Mouse (Mus musculus) mouse embryonic stem cell (cell line): Measurements from ENCODE around the gene Supt20.
"Not testable (repeated sequence)": the region's sequence is repeated elsewhere in the genome, so short reads cannot be mapped to it uniquely, and the experiment has no call there.

Experiments used
- in situ Hi-C, 2 experiments: fragments of 300-500 bp; cut with MboI; formaldehyde crosslinking; loops; 1 replicate in 1 of 2; 3 replicates in 1 of 2; pipeline ENCODE4 v1.14.3; 2019 to 2020; ENCODE audit warnings: low sequenced_read_pairs in 2 of 2, low pct_unique_long_range_greater_than_20kb in 1 of 2, mixed read lengths in 1 of 2; ENCODE audit not compliant: unreplicated experiment in 1 of 2

Supt20 gene

DNA sequence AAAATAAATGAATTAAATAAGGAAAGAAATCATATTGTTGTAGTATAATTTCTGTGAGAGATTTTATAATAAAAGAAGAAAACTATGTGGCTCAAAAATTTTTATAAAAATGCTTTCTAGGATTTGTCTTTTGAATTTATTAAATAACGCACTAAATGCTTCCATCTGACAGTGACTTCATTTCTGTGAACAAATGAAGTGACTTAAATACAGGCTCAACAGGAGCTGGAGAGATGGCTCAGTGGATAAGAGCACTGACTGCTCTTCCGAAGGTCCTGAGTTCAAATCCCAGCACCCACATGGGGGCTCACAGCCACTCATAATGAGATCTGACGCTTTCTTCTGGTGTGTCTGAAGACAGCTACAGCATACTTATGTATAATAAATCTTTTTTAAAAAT, 7.4 kb upstream of the Supt20 start:
- in situ Hi-C loops = no loop called here

DNA sequence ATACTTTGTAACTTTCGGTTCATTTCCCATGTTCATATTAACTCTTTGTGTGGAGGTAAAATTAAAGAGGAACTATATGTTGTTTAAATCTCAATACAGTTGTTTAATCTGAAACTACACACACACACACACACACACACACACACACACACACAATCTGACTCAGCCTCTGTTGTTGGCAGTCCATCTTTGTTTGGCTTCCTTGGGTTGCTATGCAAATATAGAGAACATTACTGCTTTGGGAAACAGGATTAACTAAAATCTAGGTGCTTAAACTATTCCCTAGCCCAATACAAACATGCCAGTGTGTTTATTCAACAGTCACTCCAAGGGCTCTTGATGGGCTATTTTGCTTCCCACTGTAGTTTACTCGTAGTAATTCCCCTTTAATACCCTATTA, 5.4 kb upstream of the Supt20 start:
- in situ Hi-C loops = no loop called here

DNA sequence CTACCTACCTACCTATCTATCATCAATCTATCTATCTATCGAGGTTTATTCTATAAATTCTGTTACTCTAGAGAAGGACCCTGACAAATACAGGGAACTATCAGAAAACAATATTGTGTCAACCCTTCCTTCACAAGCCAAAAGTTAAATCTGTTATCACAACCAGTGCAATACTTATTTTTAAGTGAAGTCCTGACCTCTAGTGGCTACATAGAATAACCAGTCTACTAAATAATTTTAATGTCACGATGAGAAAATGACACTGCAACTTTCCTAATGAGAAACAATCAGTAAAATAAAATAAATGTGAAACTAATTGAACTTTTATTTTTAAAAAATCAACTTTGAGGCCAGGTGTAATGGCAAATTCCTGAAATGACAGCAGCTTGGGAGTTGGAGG, 3.5 kb upstream of the Supt20 start:
- in situ Hi-C loops = no loop called here

DNA sequence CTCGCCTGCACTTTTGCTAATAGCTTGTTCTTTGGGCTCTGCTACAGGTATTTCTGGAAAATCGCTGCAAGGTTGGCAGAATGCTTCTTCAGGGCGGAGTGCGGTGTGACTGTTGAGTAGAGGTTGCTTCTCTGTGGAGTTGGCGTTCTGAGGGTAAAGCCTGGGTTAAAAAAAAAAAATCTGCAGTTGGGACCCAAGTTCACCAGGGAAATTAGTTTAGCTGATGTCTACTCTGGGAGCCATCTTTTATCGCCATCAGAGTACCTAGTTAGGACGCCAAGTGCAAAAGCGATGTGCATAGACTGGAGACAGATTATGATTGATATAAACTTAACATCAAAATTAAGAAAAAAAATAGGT, 429 bp downstream of the Supt20 start:
- in situ Hi-C loops = no loop called here

DNA sequence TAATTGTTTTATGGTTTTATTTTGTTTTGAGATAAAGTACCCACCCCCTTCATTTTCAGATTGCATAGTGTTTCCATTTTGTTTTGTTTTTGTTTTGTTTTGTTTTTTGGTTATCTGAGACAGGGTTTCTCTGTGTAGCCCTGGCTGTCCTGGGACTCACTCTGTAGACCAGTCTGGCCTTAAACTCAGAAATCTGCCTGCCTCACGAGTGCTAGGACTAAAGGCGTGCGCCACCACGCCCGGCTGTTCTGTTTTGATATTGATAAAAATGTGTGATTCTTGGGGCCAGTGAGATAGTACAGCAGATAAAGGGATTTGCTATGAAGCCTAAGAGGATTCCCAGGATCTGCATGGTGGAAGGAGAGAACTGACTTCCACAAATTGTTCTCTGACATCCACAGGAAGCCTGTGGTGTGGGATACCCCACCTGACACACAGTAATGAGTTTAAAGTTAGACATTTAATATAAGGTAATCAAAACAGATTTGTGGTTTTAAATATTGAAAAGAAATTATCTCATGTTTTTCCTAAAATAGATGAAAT, 7.2 kb downstream of the Supt20 start:
- in situ Hi-C loops = loop anchor here in 1 of 2 experiments (5.0 kb wide), 1 partner anchor 32 kb away; no protein-coding TSS in a partner anchor

DNA sequence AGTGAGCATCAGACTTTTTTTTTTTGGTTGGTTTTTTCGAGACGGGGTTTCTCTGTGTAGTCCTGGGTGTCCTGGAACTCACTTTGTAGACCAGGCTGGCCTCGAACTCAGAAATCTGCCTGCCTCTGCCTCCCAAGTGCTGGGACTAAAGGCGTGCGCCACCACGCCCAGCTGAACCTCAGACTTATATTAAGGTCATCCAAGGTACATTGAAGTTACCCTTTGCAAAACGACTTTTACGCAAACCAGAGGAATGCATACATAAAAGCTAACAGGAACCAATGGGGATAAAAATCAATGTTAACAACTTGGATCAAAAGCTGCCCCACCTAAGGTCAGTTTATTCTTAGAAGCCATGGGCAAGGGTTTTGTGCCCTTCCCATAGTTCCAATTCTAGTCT, 11.5 kb downstream of the Supt20 start:
- in situ Hi-C loops = not testable (repeated sequence)

DNA sequence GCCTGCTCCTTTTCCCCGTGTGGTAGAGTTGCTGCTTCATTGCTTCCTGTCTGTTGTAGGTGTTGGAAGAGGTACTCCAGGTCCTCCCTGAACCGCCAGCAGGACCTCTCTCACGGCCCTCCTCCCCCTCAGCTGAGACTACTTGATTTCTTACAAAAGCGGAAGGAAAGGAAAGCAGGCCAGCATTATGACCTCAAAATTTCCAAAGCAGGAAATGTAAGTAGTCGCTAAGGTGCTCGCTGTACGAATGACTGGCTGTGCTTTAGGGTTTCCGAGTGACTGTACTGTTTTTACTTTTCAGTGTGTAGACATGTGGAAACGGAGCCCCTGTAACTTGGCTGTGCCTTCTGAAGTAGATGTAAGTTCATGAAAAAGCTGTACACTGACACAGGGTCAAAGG, 16.4 kb downstream of the Supt20 start:
- in situ Hi-C loops = no loop called here

DNA sequence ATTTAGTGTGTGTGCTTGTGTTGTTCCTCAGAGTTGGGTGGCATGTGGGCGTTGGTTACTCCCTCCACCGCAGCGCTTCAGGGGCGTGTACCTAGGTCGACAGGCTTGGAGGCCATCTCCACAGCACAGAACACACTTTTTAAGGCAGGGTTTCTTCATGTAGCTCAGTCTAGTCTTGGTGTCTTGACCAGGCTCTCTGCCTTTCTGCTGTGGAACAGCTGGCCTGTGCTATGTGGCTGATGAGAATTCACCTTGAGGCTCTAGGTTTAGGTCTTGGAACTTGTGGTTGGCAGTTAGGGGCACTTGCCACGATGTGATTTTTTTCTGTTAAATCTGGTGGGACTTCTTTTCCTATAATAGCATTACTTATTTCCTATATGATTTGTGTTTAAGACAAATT, 21.6 kb downstream of the Supt20 start, which contains the start of gene Gm21958:
Gm21958 (minus strand) TSS at position 101 of the 400 bp plus-strand sequence.
- in situ Hi-C loops = no loop called here

DNA sequence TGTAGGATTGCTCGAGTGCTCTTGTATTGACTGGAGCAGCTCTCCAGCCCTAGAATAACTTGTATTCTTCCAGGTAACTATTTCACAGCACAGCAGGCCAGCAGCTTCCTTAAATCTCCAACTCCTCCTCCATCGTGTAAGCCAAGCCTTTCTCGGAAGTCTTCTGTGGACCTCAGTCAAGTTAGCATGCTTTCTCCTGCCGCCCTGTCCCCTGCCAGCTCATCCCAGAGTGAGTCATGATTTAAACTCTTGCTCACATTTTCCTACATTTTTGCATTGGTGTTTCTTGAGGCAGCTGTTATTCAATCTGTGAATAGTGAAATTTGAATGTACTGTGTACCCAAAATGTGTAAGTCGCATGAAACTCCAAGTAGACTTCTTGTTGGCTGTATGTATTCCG, 22.9 kb downstream of the Supt20 start:
- in situ Hi-C loops = no loop called here

DNA sequence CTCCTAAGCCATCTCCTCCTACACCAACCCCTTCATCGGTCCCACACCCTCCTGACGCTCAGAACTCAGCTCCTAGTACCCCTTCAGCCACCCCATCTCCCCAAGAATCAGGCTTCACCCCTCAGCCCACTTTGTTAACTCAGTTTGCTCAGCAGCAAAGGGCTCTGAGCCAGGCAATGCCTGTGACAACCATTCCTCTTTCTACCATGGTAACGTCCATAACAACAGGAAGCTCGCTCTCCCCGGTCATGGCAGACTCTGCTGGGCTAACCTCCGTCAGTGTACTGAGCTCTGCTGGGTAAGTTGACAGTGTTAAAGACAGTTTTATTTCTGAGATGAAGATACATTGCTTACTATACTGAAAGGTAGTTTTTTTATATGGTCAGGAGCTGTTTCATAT, 24.7 kb downstream of the Supt20 start:
- in situ Hi-C loops = no loop called here

DNA sequence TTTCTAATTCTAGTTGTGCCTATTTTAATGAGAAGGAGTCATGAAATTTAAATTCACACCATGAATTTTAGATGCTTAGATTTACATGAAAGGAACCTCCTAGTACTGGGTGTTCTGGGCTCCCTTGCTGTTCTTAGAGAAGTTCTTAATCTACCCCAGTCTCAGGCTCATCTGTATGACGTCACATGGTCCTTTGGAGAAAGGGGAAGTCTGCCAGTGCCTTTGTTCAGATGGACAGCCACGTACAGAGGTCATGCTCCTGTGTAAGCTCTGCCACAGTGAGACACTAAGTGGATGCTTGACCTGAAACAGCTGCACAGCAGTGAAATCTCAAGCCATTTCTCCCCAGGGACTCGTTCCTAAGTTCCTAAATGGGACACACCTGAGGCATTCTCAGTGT, 26.3 kb downstream of the Supt20 start:
- in situ Hi-C loops = no loop called here

DNA sequence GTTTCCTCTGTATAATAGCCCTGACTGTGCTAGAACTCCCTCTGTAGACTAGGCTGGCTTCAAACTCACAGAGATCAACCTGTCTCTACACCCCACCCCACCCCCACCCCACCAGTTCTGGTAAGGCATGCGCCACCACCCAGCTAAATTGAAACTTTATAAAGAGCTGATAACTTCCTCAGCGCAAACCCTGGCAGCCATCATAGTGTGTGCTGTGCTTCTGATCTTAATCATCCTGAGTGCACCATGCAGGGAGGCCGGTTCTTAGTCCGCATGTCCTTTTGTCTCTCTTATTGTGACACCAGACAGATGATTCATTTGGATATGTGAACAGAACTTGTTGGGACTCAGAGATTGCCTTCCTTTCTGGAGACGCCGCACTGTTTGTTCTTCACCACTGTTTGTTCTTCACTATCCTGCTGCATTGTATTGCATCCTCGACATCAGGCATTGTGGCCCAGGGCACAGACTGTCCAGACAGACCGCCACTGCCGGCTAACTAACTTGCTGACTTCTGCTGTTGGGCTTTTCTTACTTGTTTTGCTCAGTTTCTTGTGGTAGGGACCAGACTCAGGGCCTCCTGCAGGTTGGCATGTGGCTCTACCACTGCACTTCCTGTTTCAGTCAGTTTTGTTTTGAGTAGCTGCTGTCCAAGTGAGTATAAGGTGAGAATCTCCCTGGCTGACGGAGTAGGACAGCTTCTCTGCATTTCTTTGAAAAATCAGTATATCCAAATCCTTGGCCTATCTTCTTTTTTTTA, 31.3 kb downstream of the Supt20 start:
- in situ Hi-C loops = no loop called here

DNA sequence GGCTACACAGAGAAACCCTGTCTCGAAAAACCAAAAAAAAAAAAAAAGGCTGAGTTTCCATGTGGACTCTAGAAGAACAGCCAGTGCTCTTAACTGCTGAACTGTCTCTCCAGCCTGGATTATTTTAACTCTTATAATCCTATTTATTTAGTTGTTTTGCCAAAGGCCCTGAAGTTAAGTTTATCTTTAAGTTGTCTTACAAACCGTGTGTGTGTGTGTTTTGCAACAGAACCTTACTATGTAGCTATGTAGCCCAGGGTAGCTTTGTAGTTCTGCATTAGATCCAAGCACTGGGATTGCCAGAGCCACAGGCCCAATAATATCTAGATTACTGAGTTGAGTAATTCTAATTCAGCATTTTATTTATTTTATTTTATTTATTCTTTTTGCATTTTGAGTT, 32.7 kb downstream of the Supt20 start:
- in situ Hi-C loops = no loop called here

DNA sequence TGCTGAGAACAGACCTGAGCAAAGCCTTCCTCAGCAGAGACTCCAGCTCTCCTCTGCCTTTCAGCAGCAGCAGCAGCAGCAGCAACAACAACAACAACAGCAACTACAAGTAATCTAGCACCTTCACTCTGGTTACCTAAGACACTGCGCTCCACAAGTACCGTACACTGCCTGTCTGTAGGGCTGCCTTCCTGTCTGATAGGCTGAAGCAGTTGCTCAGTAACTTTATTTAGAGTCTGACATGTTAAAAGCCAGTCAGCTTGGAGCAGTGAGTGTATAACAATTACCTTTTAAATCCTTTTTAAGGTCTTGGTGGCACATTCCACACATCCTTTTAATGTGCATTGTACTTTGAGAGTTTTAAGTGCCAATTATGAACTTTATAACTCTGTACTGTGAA, 35.0 kb downstream of the Supt20 start:
- in situ Hi-C loops = no loop called here

DNA sequence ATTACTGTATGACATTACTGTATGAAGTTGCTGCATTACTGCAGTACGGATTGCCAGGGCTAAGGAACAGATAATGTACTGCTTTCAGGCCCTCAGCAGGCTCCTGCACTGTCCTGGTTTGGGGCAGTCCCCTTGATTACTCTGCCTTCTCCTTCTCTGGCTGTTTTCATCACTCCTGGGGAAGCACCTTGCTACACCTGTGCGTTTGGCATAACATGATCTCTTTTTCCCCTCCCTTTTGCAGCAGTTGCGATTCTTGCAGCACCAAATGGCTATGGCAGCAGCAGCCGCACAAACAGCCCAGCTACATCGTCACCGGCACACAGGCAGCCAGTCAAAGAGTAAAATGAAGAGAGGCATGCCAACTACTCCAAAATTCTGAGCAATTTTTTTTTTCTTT, 35.5 kb downstream of the Supt20 start:
- in situ Hi-C loops = no loop called here

DNA sequence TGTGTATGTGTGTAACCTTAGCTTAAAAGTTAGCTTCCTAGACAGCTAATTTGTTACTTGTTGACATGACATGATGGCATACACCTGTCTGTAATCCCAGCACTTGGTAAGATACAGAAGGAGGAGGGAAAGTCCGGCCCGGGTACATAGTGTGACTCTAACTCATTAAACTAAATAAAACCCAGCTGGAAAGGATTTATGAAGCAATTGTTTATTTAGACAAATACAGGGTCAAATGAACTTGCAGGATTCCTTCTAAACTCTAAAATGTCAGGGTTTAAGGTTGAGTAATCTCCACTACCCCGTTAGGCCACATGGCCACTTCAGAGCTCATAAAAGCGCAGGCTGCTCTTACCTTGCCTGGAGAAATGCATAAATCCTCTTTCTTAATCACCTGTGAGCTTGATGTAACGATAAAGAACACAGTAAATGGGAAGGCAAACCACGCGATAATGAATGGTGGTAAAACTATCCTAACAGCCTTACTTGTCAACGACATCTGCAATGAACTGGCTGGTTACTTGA, 39.1 kb downstream of the Supt20 start:
- in situ Hi-C loops = loop anchor here in 1 of 2 experiments (5.0 kb wide), 1 partner anchor 34 kb away; no protein-coding TSS in a partner anchor

DNA sequence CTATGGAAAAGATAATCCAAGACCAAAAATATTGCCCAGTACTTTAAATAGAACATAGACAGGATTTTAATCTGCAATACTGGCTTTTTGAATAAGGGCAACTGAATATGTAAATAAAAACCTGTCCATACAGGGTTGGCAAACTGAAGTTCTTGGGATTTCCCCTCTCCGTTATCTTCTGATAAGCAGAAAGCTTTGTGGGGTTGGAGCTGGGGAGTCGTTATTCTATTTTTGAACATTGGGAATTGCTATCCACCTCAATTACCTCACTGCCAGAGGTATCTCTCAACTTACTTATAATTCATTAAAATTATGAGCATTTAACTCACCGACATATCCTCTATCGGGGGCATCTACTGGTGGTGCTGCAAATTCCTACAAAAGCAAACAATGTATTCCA, 39.8 kb downstream of the Supt20 start:
- in situ Hi-C loops = loop anchor here in 1 of 2 experiments (5.0 kb wide), 1 partner anchor 35 kb away; no protein-coding TSS in a partner anchor

DNA sequence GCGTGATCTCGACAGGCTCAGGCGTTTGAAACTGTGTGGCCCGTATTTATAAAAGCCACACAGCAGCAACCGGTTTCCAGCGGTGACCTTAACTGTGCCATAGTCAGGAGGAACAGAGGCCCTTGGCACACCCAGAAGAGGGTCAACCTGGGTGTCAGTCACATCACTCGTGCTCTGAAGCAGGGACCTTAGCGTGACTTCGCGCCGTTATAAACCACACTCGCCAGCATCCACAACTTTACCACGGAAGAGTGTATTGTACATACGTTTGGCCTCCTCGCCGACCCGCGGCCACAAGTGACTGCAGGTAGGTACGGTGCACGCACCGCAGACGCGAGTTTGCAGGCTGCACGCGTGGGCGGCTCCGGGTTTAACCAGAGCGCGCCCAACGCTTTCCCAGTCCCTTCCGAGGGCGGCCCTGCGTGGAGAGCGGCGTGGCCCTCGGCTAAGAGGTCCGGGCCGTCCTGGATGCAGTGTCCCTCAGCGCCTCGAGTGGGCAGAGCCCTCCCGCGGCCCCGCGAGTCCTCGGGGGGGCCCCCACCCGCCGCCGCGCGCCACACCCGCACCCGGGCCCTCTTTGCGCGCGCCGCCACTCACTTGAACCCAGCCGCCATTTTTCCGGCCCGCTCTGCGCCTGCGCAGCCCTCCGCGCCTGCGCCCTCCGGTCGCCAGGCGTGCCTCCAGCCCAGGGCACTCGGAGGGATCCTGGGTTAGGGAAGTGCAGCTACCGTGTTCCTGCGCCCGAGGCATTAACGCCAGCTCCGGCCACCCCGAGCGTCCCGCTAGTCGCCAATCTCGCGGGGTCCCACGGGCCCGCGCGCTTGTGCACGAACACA, 42.0 kb downstream of the Supt20 start:
- in situ Hi-C loops = loop anchor here in 1 of 2 experiments (5.0 kb wide), 1 partner anchor 37 kb away; no protein-coding TSS in a partner anchor
